Mouse (Mus musculus) 3134 (cell line): Measurements from ENCODE around the gene Il34.

Experiments
- DNase-seq: peaks from one replicate; pipeline ENCODE4 v3.0.0-alpha.2; 2011; ENCODE audit warnings: low spot score; ENCODE audit not compliant: insufficient read length; ENCODE audit errors: extremely low read depth

Il34 gene

GRCm38 (mm10) chr8:110785366-110785765, 20.4 kb downstream of the Il34 start:
- DNase-seq, result no peak

DNA sequence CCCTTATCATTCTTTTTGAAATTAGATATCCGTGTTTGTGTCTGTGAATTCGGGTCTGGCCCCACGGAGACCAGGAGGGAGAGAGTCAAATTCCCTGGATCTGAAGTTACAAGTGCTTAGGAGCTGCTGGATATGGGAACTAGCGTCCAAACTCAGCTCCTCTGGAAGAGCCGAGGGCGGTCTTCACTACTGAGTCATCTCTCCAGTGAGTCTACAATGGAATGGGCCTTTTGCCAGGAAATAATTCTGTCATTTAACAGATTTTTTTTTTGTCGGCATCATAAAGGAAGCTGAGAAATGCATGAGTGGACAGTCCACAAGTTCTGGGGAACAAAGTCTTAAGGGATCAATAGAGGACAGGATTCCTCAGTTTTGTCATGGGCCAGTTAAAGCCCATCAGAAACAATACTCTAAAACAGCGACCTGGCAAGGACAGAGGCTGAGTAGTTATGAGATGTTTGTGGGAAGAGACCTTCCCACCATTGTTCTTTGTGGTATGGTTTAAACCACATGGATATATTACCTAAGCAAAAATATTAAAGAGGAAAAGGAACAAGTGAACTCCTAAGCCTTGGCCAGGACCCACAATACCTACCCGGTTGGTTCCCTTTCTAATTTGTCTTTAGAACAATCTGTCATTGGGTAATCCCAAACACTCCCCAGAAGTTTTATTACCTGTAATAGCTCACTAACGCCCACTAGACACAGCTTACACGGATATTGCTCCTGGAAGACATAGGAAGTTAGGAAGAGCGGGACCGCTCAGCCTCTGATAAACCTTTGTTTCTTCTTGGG, 25.6 kb downstream of the Il34 start:
- peak; percentile 60 for DNase-seq

DNA sequence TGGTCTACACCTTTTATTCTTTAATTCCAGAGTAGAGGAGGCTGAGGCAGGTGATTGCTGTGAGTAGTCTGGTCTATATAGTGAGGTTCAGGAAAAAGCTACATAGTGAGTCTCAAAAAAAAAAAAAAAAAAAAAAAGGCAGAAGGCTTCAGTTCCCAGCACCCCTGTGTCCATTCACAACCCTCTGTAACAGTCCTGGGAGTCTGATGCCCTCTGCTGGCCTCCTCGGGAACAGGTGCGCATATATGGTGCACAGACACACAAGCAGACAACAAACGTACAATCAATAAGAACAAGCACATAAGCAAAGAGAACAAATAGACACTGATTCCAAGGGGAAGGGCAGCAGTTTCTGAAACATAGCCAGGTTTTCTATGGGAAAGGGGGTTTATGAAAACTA, 29.4 kb downstream of the Il34 start:
- DNase-seq, result no peak

- DNase-seq, result no peak
Observed at GRCm38 (mm10) chr8:110775721-110776120, 30.0 kb downstream of the Il34 start.

- no peak for DNase-seq
Observed at GRCm38 (mm10) chr8:110775316-110775715, 30.4 kb downstream of the Il34 start.

DNA sequence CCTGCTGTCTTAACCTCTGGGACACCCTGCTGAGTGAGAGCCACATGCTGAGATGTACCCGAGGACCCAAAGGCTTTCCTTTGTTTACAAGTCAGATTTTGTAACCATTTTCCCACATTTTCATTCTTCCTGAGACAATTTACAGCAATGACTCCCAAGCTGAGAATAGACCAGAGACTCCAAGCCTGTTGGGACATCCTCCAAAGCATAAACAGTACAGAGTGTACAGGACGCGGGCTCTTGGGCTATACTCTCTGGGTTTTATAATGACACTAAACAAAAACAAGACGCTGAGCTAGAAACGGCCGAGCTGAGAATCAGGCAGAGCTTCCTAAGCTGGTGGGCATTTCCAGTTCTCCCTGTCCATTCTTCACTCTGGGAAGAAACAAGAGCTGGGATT, 31.0 kb downstream of the Il34 start:
- no peak for DNase-seq

DNA sequence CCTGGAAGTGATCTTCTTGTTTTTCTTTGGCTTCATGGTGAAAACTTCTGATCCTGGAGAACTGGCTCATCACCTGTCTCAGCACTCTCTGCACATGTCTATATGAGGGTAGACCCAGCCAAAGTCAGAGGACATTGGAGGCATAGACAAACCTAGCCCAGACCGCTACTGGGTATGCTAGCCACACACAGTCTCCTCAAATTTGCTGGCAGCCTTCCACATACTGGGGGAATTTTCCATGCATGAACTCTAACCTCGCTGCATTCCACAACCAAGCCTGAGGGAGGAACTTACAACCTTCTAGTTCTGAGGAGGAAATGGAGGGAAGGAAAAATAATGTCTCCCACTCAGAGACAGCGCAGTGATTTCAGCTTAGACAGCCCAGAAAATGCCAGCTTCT, 31.7 kb downstream of the Il34 start:
- no peak for DNase-seq

- no peak for DNase-seq
Observed at GRCm38 (mm10) chr8:110772452-110772851, 33.3 kb downstream of the Il34 start.

DNA sequence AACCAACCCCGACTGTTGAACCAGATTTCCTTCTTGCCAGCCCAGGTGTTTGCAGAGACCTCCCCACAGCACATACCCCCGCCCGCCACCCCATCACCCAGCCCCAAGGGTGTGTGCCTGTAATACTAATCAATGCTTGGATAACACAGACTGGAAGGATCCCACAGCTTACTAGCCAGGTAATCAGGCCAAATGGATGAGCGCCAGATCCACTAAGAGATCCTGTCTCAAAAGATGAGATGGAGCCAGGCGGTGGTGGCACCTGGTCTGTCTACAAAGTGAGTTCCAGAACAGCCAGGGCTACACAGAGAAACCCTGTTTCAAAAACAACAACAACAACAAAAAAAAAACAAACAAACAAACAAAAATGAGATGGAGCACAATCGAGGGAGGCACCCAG, 38.5 kb downstream of the Il34 start:
- no peak for DNase-seq

DNA sequence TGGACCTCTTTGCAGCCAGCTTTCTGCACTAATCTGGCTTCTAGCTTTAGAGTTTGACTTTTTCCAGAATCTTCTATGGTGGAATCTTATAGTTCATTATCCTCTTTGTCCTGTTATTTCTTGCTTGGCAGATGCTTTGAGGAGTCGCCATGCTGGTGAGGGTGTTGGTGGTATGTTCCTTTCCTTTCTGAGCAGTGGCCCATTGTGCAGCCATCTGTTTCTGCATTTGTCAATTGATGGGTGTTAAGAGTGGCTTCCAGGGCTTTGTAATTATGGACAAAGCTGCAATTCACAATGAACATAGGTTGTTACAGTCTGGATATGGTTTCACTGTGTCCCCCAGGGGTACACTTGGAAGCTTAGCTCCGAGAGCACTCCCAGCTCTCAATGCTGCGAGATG, 41.1 kb downstream of the Il34 start:
- DNase-seq, result no peak

DNA sequence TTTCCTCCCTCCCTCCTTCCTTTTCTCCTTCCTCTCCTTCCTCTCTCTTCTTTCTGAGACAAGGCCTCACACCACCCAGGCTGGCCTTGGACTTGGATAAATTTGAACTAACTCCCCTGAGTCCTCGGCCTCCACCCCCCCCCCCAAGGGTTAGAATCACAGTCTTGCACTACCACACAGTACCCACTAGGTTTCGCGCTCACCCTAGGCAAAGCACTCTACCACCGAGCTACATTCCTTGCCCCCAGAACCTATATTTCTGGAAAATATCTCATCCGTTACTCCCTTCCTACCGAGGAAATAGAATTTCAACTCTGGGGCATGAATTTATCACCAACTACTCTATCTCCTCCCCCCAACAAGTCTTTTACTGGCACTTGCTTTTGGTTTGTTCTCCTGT, 43.7 kb downstream of the Il34 start:
- no peak for DNase-seq

DNA sequence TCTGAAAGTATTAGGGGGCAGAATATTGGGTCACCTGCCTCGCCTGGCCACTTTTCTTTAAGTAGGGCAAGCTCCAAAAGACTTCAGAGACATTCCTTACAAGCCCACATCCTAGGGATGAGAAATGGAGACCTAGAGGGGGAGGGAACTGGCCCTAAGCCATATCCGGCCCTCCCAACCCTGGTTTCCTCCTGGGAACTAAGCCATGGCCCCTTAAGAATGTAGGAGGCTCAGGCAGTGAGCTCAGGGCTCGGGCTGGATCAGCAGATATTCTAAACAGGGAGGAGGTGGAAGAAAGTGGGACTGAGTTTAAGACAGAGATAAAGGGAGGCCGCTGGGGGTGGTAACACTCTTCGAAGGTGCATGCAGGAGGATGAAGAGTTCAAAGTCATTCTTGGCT, 44.5 kb downstream of the Il34 start:
- DNase-seq, result no peak

DNA sequence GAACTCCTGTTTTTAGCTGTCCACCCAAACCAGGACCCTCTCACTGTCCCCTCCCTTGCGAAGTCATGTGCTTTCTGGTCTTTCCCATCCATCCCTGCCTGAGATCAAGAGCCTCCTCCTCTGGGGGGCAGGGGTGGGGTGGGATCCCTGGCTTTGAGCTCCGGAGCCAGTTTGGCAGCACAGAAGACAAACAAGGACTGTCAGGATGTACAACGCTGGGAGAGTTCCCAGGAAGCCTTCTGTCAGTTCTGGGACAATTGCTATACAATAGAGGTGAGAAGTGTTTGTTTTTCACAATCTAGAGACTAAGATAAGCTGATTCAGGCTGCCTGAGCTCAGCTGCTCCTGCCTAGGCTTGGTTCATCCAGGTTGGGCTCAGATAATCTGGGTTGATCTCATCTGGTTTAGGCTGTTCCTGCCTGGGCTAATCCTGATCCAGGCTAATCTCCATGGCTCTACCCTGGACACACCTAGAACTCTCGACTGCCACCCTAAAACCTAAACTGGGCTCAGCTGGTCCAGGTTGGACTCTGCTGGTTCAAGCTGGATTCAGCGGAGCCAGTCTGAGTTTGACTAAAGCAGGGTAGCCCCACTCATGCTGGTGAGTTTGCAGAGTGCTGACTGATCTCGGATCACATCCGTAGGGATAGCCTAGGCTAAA, 45.3 kb downstream of the Il34 start:
- no peak for DNase-seq

DNA sequence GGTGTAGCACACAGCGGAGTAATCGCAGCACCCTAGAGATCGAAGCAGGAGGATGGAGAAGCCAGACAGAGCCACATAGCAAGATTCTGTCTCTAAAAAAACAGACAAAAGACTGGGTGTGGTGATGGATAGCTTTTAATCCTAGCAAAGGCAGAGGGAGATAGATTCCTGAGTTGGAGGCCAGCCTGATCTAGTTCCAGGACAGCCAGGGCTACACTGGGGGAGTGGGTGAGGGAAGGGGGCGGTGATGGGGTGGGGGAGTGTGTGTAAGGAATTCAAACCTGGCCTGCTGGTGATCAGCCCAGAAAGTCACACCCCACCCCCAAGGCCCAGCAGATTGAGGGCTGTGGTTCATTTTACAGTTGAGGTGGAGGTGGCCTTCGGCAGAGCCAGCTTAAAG, 49.5 kb downstream of the Il34 start:
- no peak for DNase-seq

- no peak for DNase-seq
Observed at GRCm38 (mm10) chr8:110755511-110756170, 50.1 kb downstream of the Il34 start.

- no peak for DNase-seq
Observed at GRCm38 (mm10) chr8:110754713-110755112, 51.0 kb downstream of the Il34 start.

DNA sequence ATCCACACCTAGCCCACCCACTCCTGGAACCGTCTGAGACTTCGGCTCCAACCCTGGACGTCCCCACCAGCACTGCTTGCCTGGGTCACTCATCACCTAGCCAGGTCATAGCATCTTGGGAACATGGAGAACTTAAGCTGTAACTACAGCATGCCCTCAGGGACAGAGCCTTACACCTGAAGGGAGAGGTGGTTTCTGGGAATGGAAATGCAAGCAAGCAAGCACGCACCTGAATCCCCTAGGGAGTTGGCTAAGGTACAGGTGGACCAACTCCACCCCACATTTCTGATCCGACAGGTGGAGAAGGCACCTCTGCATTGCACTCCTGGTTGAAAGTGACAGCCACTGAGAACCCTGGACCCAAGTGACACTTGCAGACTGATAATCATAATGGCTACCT, 54.2 kb downstream of the Il34 start:
- no peak for DNase-seq

- no peak for DNase-seq
Observed at GRCm38 (mm10) chr8:110750269-110750668, 55.5 kb downstream of the Il34 start.

GRCm38 (mm10) chr8:110749500-110750170, 56.1 kb downstream of the Il34 start:
- no peak for DNase-seq

- no peak for DNase-seq
Observed at GRCm38 (mm10) chr8:110746661-110747060, 59.1 kb downstream of the Il34 start.

DNA sequence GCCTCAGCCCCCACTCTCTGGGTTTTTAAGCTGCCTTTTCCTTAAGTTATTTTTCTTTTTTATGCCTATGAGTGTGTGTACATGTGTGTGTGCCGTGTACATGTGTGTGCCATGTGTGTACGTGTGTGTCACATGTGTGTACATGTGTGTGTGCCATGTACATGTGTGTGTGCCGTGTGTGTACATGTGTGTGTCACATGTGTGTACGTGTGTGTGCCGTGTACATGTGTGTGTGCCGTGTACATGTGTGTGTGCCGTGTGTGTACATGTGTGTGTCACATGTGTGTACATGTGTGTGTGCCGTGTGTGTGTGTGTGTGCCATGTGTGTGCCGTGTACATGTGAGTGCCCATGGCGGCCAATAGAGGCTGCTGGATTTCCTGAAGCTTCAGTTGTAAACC, 60.6 kb downstream of the Il34 start:
- no peak for DNase-seq
